Mouse (Mus musculus) MEL (cell line): ENCODE results near the gene Pfkfb4. TPM values are rescaled to one million over a fixed set of nuclear protein-coding genes. Genes with fewer than 3 reads are reported as not detected.

ENCODE experiments used
- DNase-seq: peaks from one replicate; pipeline ENCODE4 v3.0.0; 2011; ENCODE audit warnings: low read depth, low spot score
- H3K27ac ChIP-seq: 2 replicates; pipeline ENCODE4 v1.5.1; 2012; ENCODE audit warnings: low read depth, mild to moderate bottlenecking, control low read depth, low read length, moderate library complexity; ENCODE audit not compliant: control insufficient read depth
- H3K27me3 ChIP-seq, 2 experiments: fragments of 150-350 bp in 1 of 2; sonication (generic) in 1 of 2; 2 replicates each; pipeline ENCODE4 v1.6.1; 2012; ENCODE audit warnings: low read length in 2 of 2, mild to moderate bottlenecking in 2 of 2, improper control_type of control experiment in 1 of 2, moderate library complexity in 1 of 2; ENCODE audit not compliant: insufficient read depth in 2 of 2, control insufficient read depth in 1 of 2
- H3K36me3 ChIP-seq, 2 experiments: 2 replicates each; pipeline ENCODE4 v1.6.1; 2012 to 2014; ENCODE audit warnings: low read length in 2 of 2, improper control_type of control experiment in 1 of 2, inconsistent platforms in 1 of 2, mild to moderate bottlenecking in 1 of 2; ENCODE audit not compliant: insufficient read depth in 2 of 2, control insufficient read depth in 1 of 2
- H3K4me1 ChIP-seq, 2 experiments: fragments of 150-350 bp in 1 of 2; sonication (generic) in 1 of 2; 2 replicates each; pipeline ENCODE4 v1.6.1; 2012; ENCODE audit warnings: low read length in 2 of 2, improper control_type of control experiment in 1 of 2, mild to moderate bottlenecking in 1 of 2; ENCODE audit not compliant: insufficient read depth in 2 of 2, control insufficient read depth in 1 of 2
- H3K4me3 ChIP-seq, 2 experiments: fragments of 150-350 bp in 1 of 2; sonication (generic) in 1 of 2; 2 replicates each; pipeline ENCODE4 v1.5.1; 2012; ENCODE audit warnings: low read depth in 2 of 2, low read length in 2 of 2, mild to moderate bottlenecking in 2 of 2, moderate library complexity in 2 of 2, control low read depth in 1 of 2, improper control_type of control experiment in 1 of 2; ENCODE audit not compliant: control insufficient read depth in 1 of 2, insufficient read depth in 1 of 2
- H3K79me2 ChIP-seq: 2 replicates; pipeline ENCODE4 v1.6.1; 2012; ENCODE audit warnings: mild to moderate bottlenecking, low read length, moderate library complexity; ENCODE audit not compliant: control insufficient read depth, poor library complexity, insufficient read depth
- H3K9ac ChIP-seq: 2 replicates; pipeline ENCODE4 v1.6.1; 2012; ENCODE audit warnings: low read depth, mild to moderate bottlenecking, control low read depth, low read length, moderate library complexity; ENCODE audit not compliant: control insufficient read depth, poor library complexity, severe bottlenecking
- H3K9me3 ChIP-seq: fragments of 150-350 bp; sonication (generic); replicated peaks from 2 replicates; pipeline ENCODE4 v1.6.1; 2012; ENCODE audit warnings: mild to moderate bottlenecking, low read length, improper control_type of control experiment, moderate library complexity; ENCODE audit not compliant: insufficient read depth
- CTCF ChIP-seq, 3 experiments: IDR thresholded peaks in 2 of 3; conservative IDR thresholded peaks in 1 of 3; 2 replicates each; pipeline ENCODE4 v1.5.1; 2011 to 2012; ENCODE audit warnings: low read length in 3 of 3, low read depth in 2 of 3, mild to moderate bottlenecking in 2 of 3, improper control_type of control experiment in 1 of 3, inconsistent platforms in 1 of 3, mixed read lengths in 1 of 3, moderate library complexity in 1 of 3; ENCODE audit not compliant: control insufficient read depth in 1 of 3, insufficient read depth in 1 of 3, poor library complexity in 1 of 3, severe bottlenecking in 1 of 3
- GABPA ChIP-seq: IDR thresholded peaks from 2 replicates; pipeline ENCODE4 v1.6.1; 2012; ENCODE audit warnings: low read depth, mild to moderate bottlenecking, inconsistent platforms, low read length, improper control_type of control experiment, moderate library complexity
- KAT2A ChIP-seq: conservative IDR thresholded peaks from 2 replicates; pipeline ENCODE4 v1.6.1; 2012; ENCODE audit warnings: low read depth, low read length, improper control_type of control experiment, inconsistent platforms
- MAZ ChIP-seq: IDR thresholded peaks from 2 replicates; pipeline ENCODE4 v1.6.1; 2012; ENCODE audit warnings: low read depth, mild to moderate bottlenecking, inconsistent platforms, low read length, improper control_type of control experiment
- MYB ChIP-seq: IDR thresholded peaks from 2 replicates; pipeline ENCODE4 v1.6.1; 2011; ENCODE audit warnings: mild to moderate bottlenecking, low read depth, low read length, improper control_type of control experiment
- POLR2AphosphoS5 ChIP-seq: IDR thresholded peaks from 2 replicates; pipeline ENCODE4 v1.6.1; 2012; ENCODE audit warnings: low read depth, borderline replicate concordance, mild to moderate bottlenecking, inconsistent platforms, low read length, moderate library complexity, mixed read lengths
- RAD21 ChIP-seq: IDR thresholded peaks from 2 replicates; pipeline ENCODE4 v1.6.1; 2011; ENCODE audit warnings: mild to moderate bottlenecking, low read depth, low read length, improper control_type of control experiment
- RCOR1 ChIP-seq: IDR thresholded peaks from 2 replicates; pipeline ENCODE4 v1.6.1; 2012; ENCODE audit warnings: low read depth, mild to moderate bottlenecking, inconsistent platforms, low read length, improper control_type of control experiment
- SIN3A ChIP-seq: IDR thresholded peaks from 2 replicates; pipeline ENCODE4 v1.6.1; 2012; ENCODE audit warnings: low read length, improper control_type of control experiment, inconsistent platforms
- TAL1 ChIP-seq: IDR thresholded peaks from 2 replicates; pipeline ENCODE4 v1.6.1; 2012; ENCODE audit warnings: mild to moderate bottlenecking, inconsistent platforms, low read length, moderate library complexity, mixed read lengths
- UBTF ChIP-seq: IDR thresholded peaks from 2 replicates; pipeline ENCODE4 v1.6.1; 2012; ENCODE audit warnings: low read depth, mild to moderate bottlenecking, inconsistent platforms, low read length, improper control_type of control experiment, moderate library complexity, borderline replicate concordance; ENCODE audit not compliant: insufficient read depth
- USF1 ChIP-seq: IDR thresholded peaks from 2 replicates; pipeline ENCODE4 v1.6.1; 2014; ENCODE audit warnings: low read depth, mild to moderate bottlenecking, inconsistent platforms, low read length, improper control_type of control experiment, moderate library complexity
- USF2 ChIP-seq, 2 experiments: IDR thresholded peaks; 2 replicates each; pipeline ENCODE4 v1.6.1; 2011 to 2012; ENCODE audit warnings: improper control_type of control experiment in 2 of 2, low read length in 2 of 2, borderline replicate concordance in 1 of 2, inconsistent platforms in 1 of 2, low read depth in 1 of 2, mild to moderate bottlenecking in 1 of 2; ENCODE audit not compliant: insufficient read depth in 1 of 2
- ZC3H11A ChIP-seq: IDR thresholded peaks from 2 replicates; pipeline ENCODE4 v1.6.1; 2012; ENCODE audit warnings: low read depth, mild to moderate bottlenecking, inconsistent platforms, low read length, improper control_type of control experiment
- polyA plus RNA-seq, 2 experiments: library from polyadenylated mRNA; stranded (reverse) in 1 of 2; unstranded in 1 of 2; fragments of >175 nt in 1 of 2; fragments of >200 nt in 1 of 2; gene quantifications; 2 replicates each; pipeline versions ENCODE4 v1.2.1 to v1.2.4; 2012; ENCODE audit warnings: low replicate concordance in 2 of 2, low read depth in 1 of 2; ENCODE audit not compliant: insufficient read length in 2 of 2, insufficient read depth in 1 of 2, missing spikeins in 1 of 2
- total RNA-seq: library from RNA; depleted of rRNA; stranded (reverse); fragments of 300-350 nt; gene quantifications from 2 replicates; pipeline ENCODE4 v1.2.3, GENCODE M21; 2012

Gene Pfkfb4
- total and polyA plus RNA-seq, 3 experiments: 3.2 to 6.4 TPM; not detected in 1

- Histone ChIP-seq H3K9ac (no peak overlapping the region), H3K27ac (no peak overlapping the region), H3K36me3 (peaks cover 0 to 26% of the 10 kb centered on the region in 2 experiments; a peak in 2 of 4 replicates), H3K79me2 (peaks cover 4% of the 10 kb centered on the region), H3K9me3 (no peaks in the 10 kb centered on the region), H3K27me3 (no peaks in the 10 kb centered on the region), H3K4me3 (no peak overlapping the region), H3K4me1 (peaks cover 5 to 32% of the 10 kb centered on the region in 2 experiments)
- TF ChIP-seq USF2 (IDR thresholded peaks at IDR 0.05; ENCODE audit: borderline replicate concordance in 1 of 2, insufficient read depth in 1 of 2, low read depth in 1 of 2, low read length in 2 of 2) (no peak), RCOR1 (no peak), SIN3A (no peak), TAL1 (no peak), RAD21 (no peak), ZC3H11A (no peak)
- DNase-seq: no peak
Observed at GRCm38 (mm10) chr9:109056081-109056690, 64.6 kb downstream of the Pfkfb4 start.

GRCm38 (mm10) chr9:109056916-109057315 lies 65.3 kb downstream of the Pfkfb4 start:
- Histone ChIP-seq H3K36me3 (peaks cover 0 to 26% of the 10 kb centered on the region in 2 experiments; a peak in 2 of 4 replicates), H3K79me2 (peaks cover 4% of the 10 kb centered on the region), H3K4me3 (no peak overlapping the region), H3K4me1 (peaks cover 5 to 32% of the 10 kb centered on the region in 2 experiments), H3K9ac (peak overlapping the region; percentile 29), H3K27ac (peak overlapping the region; percentile 75), H3K9me3 (no peaks in the 10 kb centered on the region), H3K27me3 (no peaks in the 10 kb centered on the region)
- no peak for TF ChIP-seq POLR2AphosphoS5
- TF ChIP-seq MAZ: no peak
- no peak for TF ChIP-seq USF1
- no peak for TF ChIP-seq UBTF
- no peak for TF ChIP-seq ZC3H11A
- TF ChIP-seq GABPA: no peak
- no peak for TF ChIP-seq CTCF (IDR thresholded peaks at IDR 0.05 in 2 of 3, conservative IDR thresholded peaks at IDR 0.05 in 1 of 3; ENCODE audit: control insufficient read depth in 1 of 3, insufficient read depth in 1 of 3, low read depth in 2 of 3, low read length in 3 of 3, poor library complexity in 1 of 3, severe bottlenecking in 1 of 3)
- TF ChIP-seq KAT2A: no peak
- no peak for TF ChIP-seq MYB
- DNase-seq: no peak
